Mouse (Mus musculus) adrenal gland, postnatal 36 days (tissue): ENCODE data around the gene Ubxn11. TPM values are rescaled to one million over a fixed set of nuclear protein-coding genes. Genes with fewer than 3 reads are reported as not detected.
"Not testable (repeated sequence)": the region's sequence is repeated elsewhere in the genome, so short reads cannot be mapped to it uniquely, and the experiment has no call there.

ENCODE experiments used
- DNase-seq, 2 experiments: peaks; one replicate each; pipeline ENCODE4 v3.0.0; 2021; ENCODE audit warnings: mixed read lengths in 1 of 2
- total RNA-seq, 2 experiments: library from RNA; stranded (reverse); gene quantifications; 2 replicates each; pipeline ENCODE4 v1.2.3; 2021

The Ubxn11 gene
- total RNA-seq, 2 experiments from 2014 or later, result 5.2 to 8.5 TPM

- not testable (repeated sequence) for DNase-seq
These were observed 41.9 kb downstream of the Ubxn11 start for GRCm38 (mm10) chr4:134144297-134144696.

GRCm38 (mm10) chr4:134149389-134149788 lies 47.0 kb downstream of the Ubxn11 start:
- DNase-seq, result no peak

- DNase-seq, result no peak
These were observed 49.7 kb downstream of the Ubxn11 start for GRCm38 (mm10) chr4:134152112-134152511.

GRCm38 (mm10) chr4:134153656-134154055 lies 51.3 kb downstream of the Ubxn11 start:
- no peak for DNase-seq

- DNase-seq, result peak; percentile 38 to 44
These were observed 52.0 kb downstream of the Ubxn11 start for GRCm38 (mm10) chr4:134154354-134154753.

- DNase-seq, result no peak
These were observed 53.2 kb downstream of the Ubxn11 start for GRCm38 (mm10) chr4:134155531-134155930.

- no peak for DNase-seq
These were observed 53.6 kb downstream of the Ubxn11 start for GRCm38 (mm10) chr4:134155961-134156465.

- DNase-seq, result peak; percentile 36 to 60
These were observed 54.4 kb downstream of the Ubxn11 start for GRCm38 (mm10) chr4:134156744-134157143.

- DNase-seq, result no peak
These were observed 55.2 kb downstream of the Ubxn11 start for GRCm38 (mm10) chr4:134157558-134157957.

GRCm38 (mm10) chr4:134158774-134159173 lies 56.4 kb downstream of the Ubxn11 start:
- DNase-seq, result no peak

- DNase-seq, result peak; percentile 58 to 61
These were observed 57.7 kb downstream of the Ubxn11 start for GRCm38 (mm10) chr4:134160071-134160470.

GRCm38 (mm10) chr4:134164591-134164990 lies 62.2 kb downstream of the Ubxn11 start:
- DNase-seq, result no peak

- peak in 1 of 2 experiments; percentile 19 for DNase-seq
These were observed 62.7 kb downstream of the Ubxn11 start for GRCm38 (mm10) chr4:134165024-134165423.

GRCm38 (mm10) chr4:134165548-134166465 lies 63.4 kb downstream of the Ubxn11 start:
- DNase-seq, result no peak

- DNase-seq, result no peak
These were observed 64.5 kb downstream of the Ubxn11 start for GRCm38 (mm10) chr4:134166906-134167305.

- peak in 1 of 2 experiments; percentile 68 for DNase-seq
These were observed 70.0 kb downstream of the Ubxn11 start for GRCm38 (mm10) chr4:134172391-134172790.

Other genes starting within 250 kb of the Ubxn11 start
- 10 to 100 TPM; 13.6 to 18.1 TPM for gene Rps6ka1, start 214.8 kb upstream of the Ubxn11 start, total RNA-seq
- gene Hmgn2, start 133.9 kb upstream of the Ubxn11 start, total RNA-seq, result 100 to 1,000 TPM; 130 to 337 TPM
- 10 to 100 TPM; 42.8 to 53.9 TPM for gene Dhdds, start 101.7 kb upstream of the Ubxn11 start, total RNA-seq
- not detected for gene Lin28a, start 83.7 kb upstream of the Ubxn11 start, total RNA-seq
- gene Zfp683, start 48.7 kb upstream of the Ubxn11 start, total RNA-seq, result not detected
- gene Crybg2, start 41.8 kb upstream of the Ubxn11 start, total RNA-seq, result not detected
- gene Cd52, start 7.5 kb upstream of the Ubxn11 start, total RNA-seq, result 10 to 100 TPM; 10.9 to 12.0 TPM
- gene Sh3bgrl3, start 26.2 kb downstream of the Ubxn11 start, total RNA-seq, result 10 to 100 TPM; 66.8 to 86.5 TPM
- gene Cep85, start 84.5 kb downstream of the Ubxn11 start, total RNA-seq, result 10 to 100 TPM; 15.6 to 20.4 TPM
- gene Gm7534, start 100.4 kb downstream of the Ubxn11 start, total RNA-seq, result not detected
- gene Catsper4, start 124.8 kb downstream of the Ubxn11 start, total RNA-seq, result not detected
- under 1 TPM; 0.23 to 0.40 TPM for gene Cnksr1, start 135.8 kb downstream of the Ubxn11 start, total RNA-seq
- gene E130218I03Rik, start 141.1 kb downstream of the Ubxn11 start, total RNA-seq, result not detected
- gene Zfp593, start 143.0 kb downstream of the Ubxn11 start, total RNA-seq, result 10 to 100 TPM in 1 of 2 experiments, 1 to 10 TPM in 1; 9.6 to 12.9 TPM
- not detected for gene Gm30191, start 144.4 kb downstream of the Ubxn11 start, total RNA-seq
- gene Grrp1, start 151.5 kb downstream of the Ubxn11 start, total RNA-seq, result 10 to 100 TPM in 1 of 2 experiments, 1 to 10 TPM in 1; 6.0 to 11.6 TPM
- 10 to 100 TPM; 18.2 to 19.0 TPM for gene Pdik1l, start 185.3 kb downstream of the Ubxn11 start, total RNA-seq
- gene Trim63, start 212.6 kb downstream of the Ubxn11 start, total RNA-seq, result not detected
- gene Slc30a2, start 240.6 kb downstream of the Ubxn11 start, total RNA-seq, result 10 to 100 TPM; 21.6 to 41.1 TPM